Mouse (Mus musculus) heart, embryonic 16.5 days (tissue): ENCODE measurements around the gene Slc17a1. TPM values are rescaled to one million over a fixed set of nuclear protein-coding genes. Genes with fewer than 3 reads are reported as not detected.

Experiments used
- ATAC-seq: fragments of 200-750 bp; cut with Nextera tagmentation; replicated peaks from 2 replicates; pipeline ENCODE4 v1.8.0; 2017; ENCODE audit warnings: moderate number of reproducible peaks; ENCODE audit not compliant: insufficient read depth, low FRiP score; ENCODE audit errors: extremely low read depth
- H3K27ac ChIP-seq: fragments of 300-500 bp; sonication (generic); 2 replicates; pipeline ENCODE4 v1.5.1; 2014; ENCODE audit warnings: mild to moderate bottlenecking, low read length, control low read depth, moderate library complexity
- H3K27me3 ChIP-seq: fragments of 300-500 bp; sonication (generic); 2 replicates; pipeline ENCODE4 v1.6.1; 2014; ENCODE audit warnings: low read length, mixed read lengths; ENCODE audit not compliant: control insufficient read depth, insufficient read depth
- H3K36me3 ChIP-seq: fragments of 300-500 bp; sonication (generic); 2 replicates; pipeline ENCODE4 v1.6.1; 2014; ENCODE audit not compliant: control insufficient read depth, insufficient read depth
- H3K4me1 ChIP-seq: fragments of 300-500 bp; sonication (generic); 2 replicates; pipeline ENCODE4 v1.6.1; 2014; ENCODE audit warnings: low read length, mixed read lengths; ENCODE audit not compliant: control insufficient read depth, insufficient read depth
- H3K4me2 ChIP-seq: fragments of 300-500 bp; sonication (generic); 2 replicates; pipeline ENCODE4 v1.6.1; 2014; ENCODE audit warnings: low read depth, mild to moderate bottlenecking, control low read depth, low read length
- H3K4me3 ChIP-seq: fragments of 300-500 bp; sonication (generic); 2 replicates; pipeline ENCODE4 v1.5.1; 2014; ENCODE audit warnings: mild to moderate bottlenecking, control low read depth, low read length
- H3K9ac ChIP-seq: fragments of 300-500 bp; sonication (generic); 2 replicates; pipeline ENCODE4 v1.6.1; 2014; ENCODE audit warnings: low read length, control low read depth
- H3K9me3 ChIP-seq: fragments of 300-500 bp; sonication (generic); replicated peaks from 2 replicates; pipeline ENCODE4 v1.6.1; 2016; ENCODE audit warnings: low read length; ENCODE audit not compliant: control insufficient read depth
- WGBS: fragments of 180-500 bp; shearing (Covaris S2); extraction: QIAGEN DNeasy Blood & Tissue Kit; methylation state at CpG from one replicate; pipeline ENCODE4 v1.1.7; 2014; 5-methylcytosine and 5-hydroxymethylcytosine counted together
- polyA plus RNA-seq: library from polyadenylated mRNA; unstranded; fragments of >200 nt; fragmentation: Nextera tagmentation; extraction: Ambion mirVana; gene quantifications from 2 replicates; pipeline ENCODE4 v1.2.1, GENCODE M21; 2015

Gene Slc17a1
- polyA plus RNA-seq, 1 experiment from 2014 or later, result not detected

- 76% methylated on average over 5 of the region's 5 CpGs for WGBS
- Histone ChIP-seq H3K4me1 (peaks cover 14% of the 10 kb centered on the region), H3K27me3 (no peaks in the 10 kb centered on the region), H3K9me3 (no peaks in the 10 kb centered on the region), H3K36me3 (no peaks in the 10 kb centered on the region), H3K27ac (no peak overlapping the region), H3K9ac (no peak overlapping the region), H3K4me3 (no peak overlapping the region), H3K4me2 (no peak overlapping the region)
- ATAC-seq, result no peak
These were observed 42.6 kb downstream of the Slc17a1 start for GRCm38 (mm10) chr13:23910121-23910520.

- Histone ChIP-seq H3K27ac (no peak overlapping the region), H3K9ac (no peak overlapping the region)
- WGBS, result 76% methylated on average over 5 of the region's 5 CpGs
These were observed 43.8 kb downstream of the Slc17a1 start for GRCm38 (mm10) chr13:23911335-23911734.

GRCm38 (mm10) chr13:23913791-23914306, 46.3 kb downstream of the Slc17a1 start:
- Histone ChIP-seq H3K36me3 (no peaks in the 10 kb centered on the region), H3K27ac (peak overlapping the region; percentile 67), H3K4me2 (no peak overlapping the region), H3K9me3 (no peaks in the 10 kb centered on the region), H3K9ac (no peak overlapping the region), H3K27me3 (no peaks in the 10 kb centered on the region), H3K4me3 (no peak overlapping the region), H3K4me1 (peaks cover 30% of the 10 kb centered on the region)
- WGBS, result 14% methylated on average over 6 of the region's 6 CpGs
- ATAC-seq, result peak; percentile 83

More at GRCm38 (mm10) chr13:23911335-23911734, 43.8 kb downstream of the Slc17a1 start:
- H3K36me3 ChIP-seq, result no peaks in the 10 kb centered on the region
- no peak overlapping the region for H3K4me2 ChIP-seq
- ATAC-seq, result no peak
- no peaks in the 10 kb centered on the region for H3K9me3 ChIP-seq
- peaks cover 26% of the 10 kb centered on the region for H3K4me1 ChIP-seq
- H3K4me3 ChIP-seq, result no peak overlapping the region
- H3K27me3 ChIP-seq, result no peaks in the 10 kb centered on the region

GRCm38 (mm10) chr13:23914376-23915167, 47.0 kb downstream of the Slc17a1 start, which contains the start of gene Slc17a4:
Gene Slc17a4, minus strand, starts transcription at chr13:23915009.
- Histone ChIP-seq H3K27me3 (no peaks in the 10 kb centered on the region), H3K9me3 (no peaks in the 10 kb centered on the region), H3K4me1 (peaks cover 30% of the 10 kb centered on the region), H3K27ac (peak within 1 kb of the TSS; percentile 67), H3K9ac (no peak within 1 kb of the TSS), H3K36me3 (no peaks in the 10 kb centered on the region), H3K4me2 (no peak within 1 kb of the TSS), H3K4me3 (no peak within 1 kb of the TSS)
- 51% methylated on average over 9 of the region's 9 CpGs for WGBS
- ATAC-seq, result peak; percentile 30; the same call in 1 of the 2 replicates

GRCm38 (mm10) chr13:23916132-23916531, 48.6 kb downstream of the Slc17a1 start:
- peaks cover 30% of the 10 kb centered on the region for H3K4me1 ChIP-seq
- 0 out of 2 replicates have a peak, but pooled peaks have one; percentile 41 for ATAC-seq
- no peak overlapping the region for H3K4me3 ChIP-seq
- no peak overlapping the region; the same call in 1 of the 2 replicates for H3K27ac ChIP-seq
- H3K9ac ChIP-seq, result no peak overlapping the region
- WGBS, result 39% methylated on average over 1 of the region's 1 CpGs
- H3K36me3 ChIP-seq, result no peaks in the 10 kb centered on the region
- H3K9me3 ChIP-seq, result no peaks in the 10 kb centered on the region
- no peak overlapping the region for H3K4me2 ChIP-seq
- H3K27me3 ChIP-seq, result no peaks in the 10 kb centered on the region

GRCm38 (mm10) chr13:23917674-23918073, 50.1 kb downstream of the Slc17a1 start:
- Histone ChIP-seq H3K9ac (no peak overlapping the region), H3K36me3 (no peaks in the 10 kb centered on the region), H3K27ac (no peak overlapping the region), H3K27me3 (no peaks in the 10 kb centered on the region), H3K9me3 (no peaks in the 10 kb centered on the region), H3K4me1 (peaks cover 30% of the 10 kb centered on the region), H3K4me2 (no peak overlapping the region), H3K4me3 (no peak overlapping the region)
- no peak for ATAC-seq
- WGBS, result 67% methylated on average over 4 of the region's 4 CpGs

GRCm38 (mm10) chr13:23925792-23926191, 58.2 kb downstream of the Slc17a1 start:
- no peak for ATAC-seq
- no peaks in the 10 kb centered on the region for H3K36me3 ChIP-seq
- H3K27ac ChIP-seq, result no peak overlapping the region
- H3K9ac ChIP-seq, result no peak overlapping the region
- WGBS, result 66% methylated on average over 2 of the region's 2 CpGs
- H3K4me2 ChIP-seq, result no peak overlapping the region
- H3K4me1 ChIP-seq, result 0 out of 2 replicates have a peak, but pooled peaks cover 2% of the 10 kb centered on the region
- H3K9me3 ChIP-seq, result no peaks in the 10 kb centered on the region
- no peak overlapping the region for H3K4me3 ChIP-seq
- no peaks in the 10 kb centered on the region for H3K27me3 ChIP-seq

GRCm38 (mm10) chr13:23928637-23929036, 61.1 kb downstream of the Slc17a1 start:
- ATAC-seq, result no peak
- Histone ChIP-seq H3K4me3 (no peak overlapping the region), H3K4me1 (0 out of 2 replicates have a peak, but pooled peaks cover 2% of the 10 kb centered on the region), H3K9ac (no peak overlapping the region), H3K4me2 (peak overlapping the region; percentile 26; the same call in 1 of the 2 replicates), H3K9me3 (no peaks in the 10 kb centered on the region), H3K27me3 (no peaks in the 10 kb centered on the region), H3K27ac (no peak overlapping the region), H3K36me3 (no peaks in the 10 kb centered on the region)
- WGBS, result 39% methylated on average over 3 of the region's 3 CpGs

- no peak overlapping the region for H3K27ac ChIP-seq
- WGBS, result 81% methylated on average over 9 of the region's 9 CpGs
- no peak for ATAC-seq
- H3K27me3 ChIP-seq, result no peaks in the 10 kb centered on the region
- 0 out of 2 replicates have a peak, but pooled peaks cover 2% of the 10 kb centered on the region for H3K4me1 ChIP-seq
- no peak overlapping the region for H3K4me2 ChIP-seq
- H3K9ac ChIP-seq, result no peak overlapping the region
- H3K4me3 ChIP-seq, result no peak overlapping the region
- H3K36me3 ChIP-seq, result no peaks in the 10 kb centered on the region
- no peaks in the 10 kb centered on the region for H3K9me3 ChIP-seq
These were observed 62.9 kb downstream of the Slc17a1 start for GRCm38 (mm10) chr13:23930461-23930860.
